Mouse (Mus musculus): ENCODE data around the gene Mdh1. TPM values are rescaled to one million over a fixed set of nuclear protein-coding genes. Genes with fewer than 3 reads are reported as not detected.
"Not testable (repeated sequence)": the region's sequence is repeated elsewhere in the genome, so short reads cannot be mapped to it uniquely, and the experiment has no call there.

The Mdh1 gene
- polyA plus RNA-seq, 1 experiment from 2014 or later: 1,858 TPM

DNA sequence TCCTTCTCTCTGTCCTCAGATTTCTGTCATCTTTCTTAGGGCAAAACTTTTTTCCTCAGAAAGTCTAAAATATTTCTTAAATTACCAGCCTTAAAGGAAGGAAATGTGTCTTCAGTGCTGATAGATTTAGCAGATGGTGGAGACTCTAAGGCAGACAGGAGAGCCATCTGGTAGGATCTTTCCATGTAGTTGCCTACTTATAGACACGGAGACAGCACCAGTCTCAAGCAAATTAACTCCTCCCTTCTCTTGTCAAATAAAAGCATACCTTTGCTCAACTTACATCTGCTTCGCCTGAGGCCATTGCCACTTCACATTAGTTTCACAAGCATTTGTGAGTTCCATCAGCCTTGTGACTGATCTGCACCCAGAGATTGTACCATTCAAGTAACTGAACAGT is 27.1 kb downstream of the Mdh1 start:
- no peaks in the 10 kb centered on the region for H3K27me3 ChIP-seq (ENCODE audit: control insufficient read depth, insufficient read depth, low read length)
- no peaks in the 10 kb centered on the region for H3K9me3 ChIP-seq (ENCODE audit: control insufficient read depth, low read length)
- no peaks in the 10 kb centered on the region for H3K4me1 ChIP-seq (ENCODE audit: control insufficient read depth in 2 of 2, insufficient read depth in 2 of 2, low read length in 2 of 2)
- H3K27ac ChIP-seq (replicated peaks in 1 of 2; ENCODE audit: control insufficient read depth in 1 of 2, insufficient read depth in 1 of 2, low read depth in 2 of 2, low read length in 2 of 2): no peak overlapping the region
- WGBS: 70% methylated on average over 2 of the region's 2 CpGs
- ATAC-seq (ENCODE audit: insufficient number of reproducible peaks, insufficient read depth, low FRiP score, low read depth): no peak
- H3K4me2 ChIP-seq (ENCODE audit: low read length): no peak overlapping the region
- no peak overlapping the region for H3K9ac ChIP-seq (ENCODE audit: low read length)
- H3K4me3 ChIP-seq (ENCODE audit: control insufficient read depth in 1 of 2, insufficient read depth in 1 of 2, low read depth in 1 of 2, low read length in 2 of 2): no peak overlapping the region
- no peaks in the 10 kb centered on the region for H3K36me3 ChIP-seq (ENCODE audit: control insufficient read depth, insufficient read depth, low read length)

DNA sequence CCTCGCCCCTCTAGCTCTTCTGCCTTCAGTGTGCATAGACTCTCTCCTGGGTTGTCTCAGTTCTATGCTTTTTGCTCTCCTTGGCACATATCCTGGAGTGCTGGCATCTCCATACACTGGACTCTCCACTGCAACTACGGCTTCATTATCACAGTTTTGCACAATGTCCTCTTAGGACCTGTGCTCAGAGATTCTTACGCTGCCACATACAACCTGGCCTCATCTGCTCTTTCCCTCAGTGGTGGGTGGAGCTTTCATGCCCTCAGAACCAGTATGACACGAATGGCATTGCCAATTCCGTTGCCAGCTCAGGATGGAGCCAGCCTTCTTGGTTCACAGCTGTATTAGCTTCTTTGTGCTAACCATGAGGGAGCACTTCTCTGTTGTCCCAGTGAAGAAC is 29.4 kb downstream of the Mdh1 start:
- Histone ChIP-seq H3K27ac (replicated peaks in 1 of 2; ENCODE audit: control insufficient read depth in 1 of 2, insufficient read depth in 1 of 2, low read depth in 2 of 2, low read length in 2 of 2) (no peak overlapping the region), H3K36me3 (ENCODE audit: control insufficient read depth, insufficient read depth, low read length) (no peaks in the 10 kb centered on the region), H3K27me3 (ENCODE audit: control insufficient read depth, insufficient read depth, low read length) (no peaks in the 10 kb centered on the region), H3K9ac (ENCODE audit: low read length) (no peak overlapping the region), H3K9me3 (ENCODE audit: control insufficient read depth, low read length) (no peaks in the 10 kb centered on the region), H3K4me2 (ENCODE audit: low read length) (no peak overlapping the region), H3K4me1 (ENCODE audit: control insufficient read depth in 2 of 2, insufficient read depth in 2 of 2, low read length in 2 of 2) (no peaks in the 10 kb centered on the region), H3K4me3 (ENCODE audit: control insufficient read depth in 1 of 2, insufficient read depth in 1 of 2, low read depth in 1 of 2, low read length in 2 of 2) (no peak overlapping the region)
- ATAC-seq (ENCODE audit: insufficient number of reproducible peaks, insufficient read depth, low FRiP score, low read depth): no peak
- WGBS: 71% methylated on average over 5 of the region's 5 CpGs

DNA sequence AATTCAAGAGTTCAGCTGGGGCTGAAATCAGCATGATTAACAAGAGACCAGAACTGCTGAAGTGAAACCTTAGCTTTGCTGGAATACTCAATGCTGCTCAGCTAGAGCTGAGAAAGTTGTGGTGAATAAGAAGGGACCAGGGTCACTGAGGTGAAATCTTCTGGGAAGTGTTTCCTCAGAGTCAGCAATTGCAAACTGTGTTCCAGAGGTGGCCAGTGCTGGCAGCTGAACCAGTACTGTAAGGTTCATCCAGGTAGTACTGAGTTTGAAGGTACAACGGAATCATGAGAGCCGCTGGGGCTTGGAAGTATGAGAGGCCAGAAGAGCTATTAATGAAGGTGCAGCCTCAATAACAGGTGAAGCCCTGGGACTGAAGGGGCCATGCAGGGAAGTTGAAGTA is 31.5 kb downstream of the Mdh1 start:
- Histone ChIP-seq H3K27ac (replicated peaks in 1 of 2; ENCODE audit: control insufficient read depth in 1 of 2, insufficient read depth in 1 of 2, low read depth in 2 of 2, low read length in 2 of 2) (no peak overlapping the region), H3K4me1 (ENCODE audit: control insufficient read depth in 2 of 2, insufficient read depth in 2 of 2, low read length in 2 of 2) (no peaks in the 10 kb centered on the region), H3K4me3 (ENCODE audit: control insufficient read depth in 1 of 2, insufficient read depth in 1 of 2, low read depth in 1 of 2, low read length in 2 of 2) (no peak overlapping the region), H3K36me3 (ENCODE audit: control insufficient read depth, insufficient read depth, low read length) (no peaks in the 10 kb centered on the region), H3K4me2 (ENCODE audit: low read length) (no peak overlapping the region), H3K27me3 (ENCODE audit: control insufficient read depth, insufficient read depth, low read length) (no peaks in the 10 kb centered on the region), H3K9ac (ENCODE audit: low read length) (no peak overlapping the region), H3K9me3 (ENCODE audit: control insufficient read depth, low read length) (no peaks in the 10 kb centered on the region)
- 91% methylated on average over 2 of the region's 2 CpGs for WGBS
- ATAC-seq (ENCODE audit: insufficient number of reproducible peaks, insufficient read depth, low FRiP score, low read depth): no peak

DNA sequence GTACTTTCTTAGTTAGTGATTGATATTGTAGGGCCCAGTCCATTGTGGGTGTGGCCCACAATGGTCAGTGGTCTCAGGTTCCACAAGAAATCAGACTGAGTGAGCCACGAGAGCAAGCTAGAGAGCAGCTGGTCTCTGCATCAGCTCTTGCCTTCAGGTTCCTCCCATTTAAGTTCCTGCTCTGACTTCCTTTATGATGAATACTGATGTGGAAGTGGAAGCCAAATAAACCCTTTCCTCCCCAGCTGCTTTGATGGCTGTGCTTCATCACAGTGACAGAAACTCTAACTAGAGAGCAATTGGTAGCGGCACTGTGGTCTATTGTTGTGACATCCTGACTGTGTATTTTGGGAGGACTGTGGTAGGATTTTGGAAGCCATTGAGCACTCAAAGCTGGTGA is 32.1 kb downstream of the Mdh1 start:
- Histone ChIP-seq H3K27me3 (ENCODE audit: control insufficient read depth, insufficient read depth, low read length) (no peaks in the 10 kb centered on the region), H3K36me3 (ENCODE audit: control insufficient read depth, insufficient read depth, low read length) (no peaks in the 10 kb centered on the region), H3K4me3 (ENCODE audit: control insufficient read depth in 1 of 2, insufficient read depth in 1 of 2, low read depth in 1 of 2, low read length in 2 of 2) (no peak overlapping the region), H3K27ac (replicated peaks in 1 of 2; ENCODE audit: control insufficient read depth in 1 of 2, insufficient read depth in 1 of 2, low read depth in 2 of 2, low read length in 2 of 2) (no peak overlapping the region), H3K4me1 (ENCODE audit: control insufficient read depth in 2 of 2, insufficient read depth in 2 of 2, low read length in 2 of 2) (no peaks in the 10 kb centered on the region), H3K4me2 (ENCODE audit: low read length) (no peak overlapping the region), H3K9ac (ENCODE audit: low read length) (no peak overlapping the region), H3K9me3 (ENCODE audit: control insufficient read depth, low read length) (no peaks in the 10 kb centered on the region)
- ATAC-seq (ENCODE audit: insufficient number of reproducible peaks, insufficient read depth, low FRiP score, low read depth): no peak
- WGBS: 42% methylated on average over 2 of the region's 2 CpGs

DNA sequence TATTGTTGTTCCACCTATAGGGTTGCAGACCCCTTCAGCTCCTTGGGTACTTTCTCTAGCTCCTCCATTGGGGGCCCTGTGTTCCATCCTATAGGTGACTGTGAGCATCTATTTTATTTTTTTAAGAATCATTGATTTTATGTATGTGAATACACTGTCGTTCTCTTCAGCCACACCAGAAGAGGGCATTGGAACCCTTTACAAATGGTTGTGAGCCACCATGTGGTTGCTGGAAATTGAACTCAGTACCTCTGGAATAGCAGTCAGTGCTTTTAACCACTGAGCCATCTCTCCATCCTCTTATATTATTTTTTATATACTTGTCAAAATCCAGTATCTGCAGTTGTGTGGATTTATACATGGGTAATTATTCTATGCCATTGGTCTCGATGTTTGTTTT is 41.3 kb downstream of the Mdh1 start:
- H3K9me3 ChIP-seq (ENCODE audit: control insufficient read depth, low read length); ATAC-seq (ENCODE audit: insufficient number of reproducible peaks, insufficient read depth, low FRiP score, low read depth): not testable (repeated sequence)
- WGBS: 83% methylated on average over 2 of the region's 2 CpGs

DNA sequence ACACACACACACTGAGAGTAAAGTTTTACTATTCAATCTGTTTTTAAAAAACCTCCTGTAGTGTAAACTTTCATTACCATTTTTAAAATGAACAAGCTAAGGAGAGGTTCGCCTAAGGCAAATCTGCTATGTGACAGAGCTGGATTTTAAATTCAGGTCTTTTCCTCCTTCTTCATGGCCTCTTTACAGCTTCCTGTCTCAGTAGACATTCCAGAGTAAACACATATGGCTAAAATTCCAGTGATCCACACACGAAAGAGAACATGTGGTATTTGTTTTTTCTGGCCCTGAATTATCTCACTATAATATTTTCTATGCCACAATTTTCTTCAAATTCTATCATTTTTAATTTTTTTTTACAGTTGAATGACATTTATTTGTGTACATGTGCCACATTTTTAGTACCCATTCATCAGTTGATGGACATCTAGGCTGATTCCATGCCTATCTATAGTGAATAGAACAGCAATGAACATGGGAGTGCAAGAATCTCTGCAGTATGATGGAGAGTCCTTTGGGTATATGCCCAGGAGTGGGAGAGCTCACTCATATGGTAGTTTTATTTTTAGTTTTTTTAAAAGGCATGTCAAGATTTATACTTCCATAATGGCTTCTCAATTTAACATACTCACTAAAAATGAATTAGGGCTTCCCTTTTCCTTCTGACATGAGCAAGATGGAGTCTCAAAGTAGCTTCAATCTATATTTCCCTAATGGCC is 43.3 kb downstream of the Mdh1 start:
- H3K27ac ChIP-seq (replicated peaks in 1 of 2; ENCODE audit: control insufficient read depth in 1 of 2, insufficient read depth in 1 of 2, low read depth in 2 of 2, low read length in 2 of 2): no peak overlapping the region

More for the DNA sequence above, 41.3 kb downstream of the Mdh1 start:
- not testable (repeated sequence) for H3K4me2 ChIP-seq (ENCODE audit: low read length); H3K4me3 ChIP-seq (ENCODE audit: control insufficient read depth in 1 of 2, insufficient read depth in 1 of 2, low read depth in 1 of 2, low read length in 2 of 2); H3K27me3 ChIP-seq (ENCODE audit: control insufficient read depth, insufficient read depth, low read length); H3K36me3 ChIP-seq (ENCODE audit: control insufficient read depth, insufficient read depth, low read length); H3K27ac ChIP-seq (replicated peaks in 1 of 2; ENCODE audit: control insufficient read depth in 1 of 2, insufficient read depth in 1 of 2, low read depth in 2 of 2, low read length in 2 of 2); H3K9ac ChIP-seq (ENCODE audit: low read length); H3K4me1 ChIP-seq (ENCODE audit: control insufficient read depth in 2 of 2, insufficient read depth in 2 of 2, low read length in 2 of 2)

DNA sequence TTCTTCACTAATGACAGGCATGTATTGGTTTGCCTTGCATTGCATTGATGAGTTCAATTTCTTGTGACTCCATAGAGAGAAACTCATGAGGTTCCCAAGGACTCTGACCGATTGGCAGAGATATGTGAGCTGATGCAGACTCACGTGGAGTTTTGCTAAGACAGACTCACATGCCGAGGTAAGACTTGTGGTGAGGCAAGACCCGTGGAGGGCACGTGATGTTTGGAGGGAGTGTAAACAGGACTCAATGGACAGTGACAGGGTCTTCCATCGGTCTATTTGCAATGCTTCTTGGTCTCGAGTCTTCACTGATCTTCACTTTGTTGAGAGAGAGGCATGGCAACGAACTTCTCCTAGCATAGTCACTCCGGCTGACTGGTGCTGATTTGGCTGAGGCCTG is 54.4 kb downstream of the Mdh1 start:
- H3K4me3 ChIP-seq (ENCODE audit: control insufficient read depth in 1 of 2, insufficient read depth in 1 of 2, low read depth in 1 of 2, low read length in 2 of 2): no peak overlapping the region
- 81% methylated on average over 9 of the region's 9 CpGs for WGBS
- ATAC-seq (ENCODE audit: insufficient number of reproducible peaks, insufficient read depth, low FRiP score, low read depth): no peak
- no peak overlapping the region for H3K27ac ChIP-seq (replicated peaks in 1 of 2; ENCODE audit: control insufficient read depth in 1 of 2, insufficient read depth in 1 of 2, low read depth in 2 of 2, low read length in 2 of 2)
- no peaks in the 10 kb centered on the region for H3K9me3 ChIP-seq (ENCODE audit: control insufficient read depth, low read length)
- H3K9ac ChIP-seq (ENCODE audit: low read length): no peak overlapping the region
- H3K4me1 ChIP-seq (ENCODE audit: control insufficient read depth in 2 of 2, insufficient read depth in 2 of 2, low read length in 2 of 2): no peaks in the 10 kb centered on the region
- H3K27me3 ChIP-seq (ENCODE audit: control insufficient read depth, insufficient read depth, low read length): no peaks in the 10 kb centered on the region
- no peak overlapping the region for H3K4me2 ChIP-seq (ENCODE audit: low read length)
- H3K36me3 ChIP-seq (ENCODE audit: control insufficient read depth, insufficient read depth, low read length): no peaks in the 10 kb centered on the region

More for the DNA sequence above, 43.3 kb downstream of the Mdh1 start:
- Histone ChIP-seq H3K4me1 (ENCODE audit: control insufficient read depth in 2 of 2, insufficient read depth in 2 of 2, low read length in 2 of 2) (no peaks in the 10 kb centered on the region), H3K27me3 (ENCODE audit: control insufficient read depth, insufficient read depth, low read length) (no peaks in the 10 kb centered on the region), H3K4me3 (ENCODE audit: control insufficient read depth in 1 of 2, insufficient read depth in 1 of 2, low read depth in 1 of 2, low read length in 2 of 2) (no peak overlapping the region), H3K9ac (ENCODE audit: low read length) (no peak overlapping the region), H3K4me2 (ENCODE audit: low read length) (no peak overlapping the region), H3K36me3 (ENCODE audit: control insufficient read depth, insufficient read depth, low read length) (no peaks in the 10 kb centered on the region), H3K9me3 (ENCODE audit: control insufficient read depth, low read length) (no peaks in the 10 kb centered on the region)
- 39% methylated on average over 2 of the region's 2 CpGs for WGBS
- no peak for ATAC-seq (ENCODE audit: insufficient number of reproducible peaks, insufficient read depth, low FRiP score, low read depth)

DNA sequence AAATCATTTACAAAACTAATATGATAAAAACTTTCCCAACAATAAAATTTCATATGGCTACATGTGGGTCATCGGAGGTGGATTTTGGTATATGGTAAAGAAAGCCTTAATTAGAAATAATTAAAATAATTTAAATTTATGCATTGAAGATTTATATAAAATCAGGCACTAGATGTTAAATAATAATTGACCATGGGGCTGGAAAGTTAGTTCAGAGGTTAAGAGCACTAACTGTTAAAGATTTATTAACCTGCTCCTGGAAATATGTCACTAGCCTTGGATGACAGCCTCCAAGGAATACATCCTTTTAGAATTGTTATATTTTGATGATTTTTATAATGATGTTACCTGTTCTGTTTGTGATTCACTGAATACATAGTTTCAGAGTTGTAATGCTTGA is 55.8 kb downstream of the Mdh1 start:
- H3K27me3 ChIP-seq (ENCODE audit: control insufficient read depth, insufficient read depth, low read length); H3K9ac ChIP-seq (ENCODE audit: low read length); H3K9me3 ChIP-seq (ENCODE audit: control insufficient read depth, low read length); H3K36me3 ChIP-seq (ENCODE audit: control insufficient read depth, insufficient read depth, low read length); H3K4me3 ChIP-seq (ENCODE audit: control insufficient read depth in 1 of 2, insufficient read depth in 1 of 2, low read depth in 1 of 2, low read length in 2 of 2); H3K4me2 ChIP-seq (ENCODE audit: low read length); H3K4me1 ChIP-seq (ENCODE audit: control insufficient read depth in 2 of 2, insufficient read depth in 2 of 2, low read length in 2 of 2); ATAC-seq (ENCODE audit: insufficient number of reproducible peaks, insufficient read depth, low FRiP score, low read depth); H3K27ac ChIP-seq (replicated peaks in 1 of 2; ENCODE audit: control insufficient read depth in 1 of 2, insufficient read depth in 1 of 2, low read depth in 2 of 2, low read length in 2 of 2): not testable (repeated sequence)
- 86% methylated on average over 1 of the region's 1 CpGs for WGBS
